Mouse (Mus musculus) cerebellum, adult 9-11 months (tissue): ENCODE measurements around the gene Tagap.
"Not testable (repeated sequence)": the region's sequence is repeated elsewhere in the genome, so short reads cannot be mapped to it uniquely, and the experiment has no call there.

Experiments used
- DNase-seq: peaks from one replicate; pipeline ENCODE4 v3.0.0; 2022

Tagap gene

DNA sequence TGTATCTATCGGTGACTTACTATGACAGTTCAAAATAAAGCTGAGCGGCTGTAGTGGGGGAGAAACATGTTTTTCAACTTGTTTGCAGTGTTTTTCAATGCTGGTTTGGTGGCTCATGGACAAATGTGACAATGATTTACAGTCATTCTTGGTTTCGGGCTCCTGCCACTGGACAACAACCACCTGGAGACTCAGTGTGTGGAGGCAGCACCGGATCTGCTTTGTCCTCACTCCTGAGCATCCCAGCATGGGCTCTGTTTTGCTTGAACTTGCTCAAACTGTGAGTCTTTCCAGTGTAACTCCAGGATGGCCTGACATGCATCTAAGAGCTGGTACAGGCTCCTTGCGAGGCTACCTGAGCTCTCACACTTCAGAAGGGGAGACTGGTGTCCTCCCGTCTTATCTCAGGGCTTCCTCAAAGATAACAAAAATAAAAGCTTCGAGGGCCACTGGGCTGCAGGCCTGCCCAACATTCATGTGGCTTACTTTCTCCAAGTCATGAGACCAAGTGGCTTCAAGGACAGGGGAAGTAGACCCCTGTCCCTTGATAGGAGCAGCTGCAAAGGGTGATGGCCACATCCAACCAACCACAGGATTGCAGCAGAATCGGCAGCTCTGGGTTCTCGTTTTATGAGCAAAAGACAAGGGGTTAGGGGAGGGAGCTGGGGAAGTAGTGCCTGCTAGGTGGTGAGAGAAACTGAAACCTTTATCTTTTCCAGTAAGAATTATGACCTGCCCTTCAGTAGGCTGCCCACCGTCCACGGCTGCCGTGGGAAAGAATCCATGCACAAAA, 8.8 kb upstream of the Tagap start:
- no peak for DNase-seq

DNA sequence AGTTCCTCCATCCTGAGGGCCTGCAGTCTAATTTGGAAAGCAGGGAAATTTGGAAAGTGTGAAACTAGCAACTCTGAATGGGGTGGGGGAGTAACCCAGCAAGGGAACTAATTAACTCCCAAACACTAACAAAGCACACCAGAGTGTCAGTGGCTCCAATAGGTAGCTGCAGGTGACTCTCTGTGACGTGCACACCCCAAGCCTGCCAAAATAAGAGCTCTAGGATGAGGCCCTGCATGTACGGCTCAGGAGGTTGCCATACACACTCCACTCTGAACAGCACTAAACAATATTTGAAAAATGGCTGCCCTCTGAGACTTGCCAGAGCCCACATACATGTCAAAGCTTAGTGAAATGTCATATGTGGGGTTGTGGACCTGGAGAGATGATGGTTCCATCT, 7.4 kb upstream of the Tagap start:
- no peak for DNase-seq

DNA sequence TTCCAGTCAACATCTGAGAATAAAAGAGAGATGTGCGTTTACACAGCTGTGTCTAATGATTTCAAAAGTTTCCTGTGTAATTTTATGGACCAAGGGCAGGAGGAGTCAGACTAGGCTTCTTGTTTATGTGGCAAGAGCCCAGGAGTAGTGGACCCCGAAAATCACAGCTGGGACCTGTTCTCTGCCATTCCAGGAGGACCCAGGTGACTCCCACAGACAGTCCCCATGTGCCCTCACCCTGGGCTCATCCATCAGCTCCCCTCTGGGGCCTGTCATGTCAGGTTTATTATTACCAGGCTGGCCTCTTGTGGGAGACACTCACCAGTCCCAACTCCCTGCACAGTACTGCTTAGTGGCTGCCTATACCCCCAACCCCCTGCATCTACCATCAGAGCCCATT, 6.6 kb upstream of the Tagap start:
- no peak for DNase-seq

DNA sequence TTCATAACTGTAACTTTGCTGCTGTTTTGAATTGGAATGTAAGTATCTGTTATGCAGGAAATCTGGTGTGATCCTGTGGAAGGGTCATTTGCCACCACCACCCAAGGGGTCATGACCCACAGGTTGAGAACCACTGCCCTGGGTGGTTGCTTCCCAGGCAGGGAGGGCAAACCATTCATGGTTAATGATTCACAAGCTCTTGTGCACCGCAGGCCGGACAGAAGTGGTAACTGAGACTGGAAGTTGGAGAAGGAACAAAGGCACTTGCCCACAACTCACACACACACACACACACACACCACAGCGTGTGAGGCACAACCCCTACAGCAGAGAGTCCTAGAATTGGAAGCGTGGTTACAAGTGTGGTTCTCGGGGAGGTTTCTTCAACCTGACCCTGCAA, 3.2 kb upstream of the Tagap start:
- DNase-seq, result no peak

DNA sequence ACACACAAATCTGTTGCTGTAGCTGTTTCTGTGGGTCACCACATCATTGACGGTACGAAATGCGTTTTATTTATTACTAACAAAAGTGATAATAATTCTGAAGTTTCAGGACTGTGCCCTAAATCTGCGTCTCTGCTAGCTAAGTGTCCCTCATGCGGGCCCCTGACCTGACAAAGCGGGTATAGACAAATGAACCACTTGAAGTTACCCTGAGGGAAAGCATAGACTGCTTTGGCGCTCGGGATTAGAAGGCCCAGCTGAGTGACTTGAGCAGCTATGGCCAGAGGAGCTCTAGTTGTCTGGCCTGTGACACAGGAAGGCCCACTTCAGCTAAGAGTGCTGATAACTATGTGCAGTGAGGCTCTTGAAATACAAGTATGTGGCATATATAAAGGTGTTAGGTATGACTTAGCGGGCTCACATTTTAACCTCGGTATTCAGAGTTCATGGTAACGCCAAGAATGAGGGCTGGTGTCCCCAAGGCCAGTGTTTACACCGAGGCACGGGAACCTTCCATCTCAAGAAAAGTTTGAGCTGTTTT, 1.5 kb upstream of the Tagap start:
- no peak for DNase-seq

DNA sequence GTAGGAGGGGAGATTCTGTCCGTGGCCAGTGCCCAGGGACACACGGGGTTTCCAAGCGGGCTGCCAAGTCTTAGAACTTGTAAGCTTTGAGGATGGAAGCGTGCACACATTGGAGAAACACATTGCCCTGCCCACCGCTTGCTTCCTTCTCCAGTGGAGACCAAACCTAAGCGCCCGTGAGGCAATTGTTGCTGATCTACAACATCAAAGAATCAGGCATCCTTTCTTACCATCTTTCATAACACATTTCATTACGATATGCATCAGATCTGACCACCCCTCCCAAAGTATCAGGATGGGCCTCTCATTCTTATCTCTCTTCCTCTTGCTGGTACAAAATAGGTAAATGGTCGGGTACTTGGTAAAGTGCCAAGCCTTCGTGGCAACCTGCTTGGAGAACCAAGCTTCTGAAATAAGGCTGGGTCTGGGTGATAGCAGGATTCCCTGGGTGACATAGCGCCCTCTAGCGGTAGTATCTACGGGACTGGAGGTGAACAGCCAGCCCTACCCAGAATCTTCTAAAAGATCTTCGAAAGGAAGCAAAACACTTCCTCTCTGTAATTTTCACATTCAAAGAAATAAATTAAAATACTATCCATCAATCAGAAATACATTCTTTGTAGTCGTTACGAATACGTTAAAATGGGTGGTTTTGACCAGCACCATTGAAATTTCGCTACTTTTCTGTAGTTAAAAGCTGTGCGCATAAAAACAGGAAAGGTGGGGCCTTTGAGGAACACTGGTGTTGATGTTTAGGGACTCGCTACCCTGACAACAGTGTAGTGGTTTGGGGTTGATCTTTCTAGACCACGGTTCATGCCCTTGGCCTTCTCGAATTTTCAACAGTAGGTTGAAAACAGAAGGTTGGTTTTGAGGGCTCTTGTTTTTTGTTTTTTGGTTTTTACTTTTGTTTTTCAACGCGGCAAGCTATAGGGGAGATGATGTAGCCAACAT, 2.1 kb downstream of the Tagap start:
- peak; percentile 40 for DNase-seq

DNA sequence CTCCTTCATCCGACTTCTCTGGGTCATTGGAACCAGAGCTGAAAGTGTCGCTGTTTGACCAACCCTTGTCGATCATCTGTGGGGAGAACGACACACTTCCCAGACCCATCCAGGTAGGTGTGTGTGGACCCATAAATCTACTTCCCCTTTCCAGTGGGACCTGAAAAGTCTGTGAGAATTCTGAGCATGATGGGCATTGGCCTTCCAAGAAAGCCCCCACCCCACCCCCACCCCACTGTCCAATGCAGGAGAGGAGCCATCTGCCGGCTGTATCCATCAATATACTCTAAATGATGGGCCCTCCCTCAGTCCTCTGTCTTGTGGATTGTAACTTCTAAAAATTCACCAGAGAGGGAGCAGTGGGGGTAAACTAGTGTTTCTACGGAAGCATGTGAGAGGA, 2.9 kb downstream of the Tagap start:
- DNase-seq, result no peak

DNA sequence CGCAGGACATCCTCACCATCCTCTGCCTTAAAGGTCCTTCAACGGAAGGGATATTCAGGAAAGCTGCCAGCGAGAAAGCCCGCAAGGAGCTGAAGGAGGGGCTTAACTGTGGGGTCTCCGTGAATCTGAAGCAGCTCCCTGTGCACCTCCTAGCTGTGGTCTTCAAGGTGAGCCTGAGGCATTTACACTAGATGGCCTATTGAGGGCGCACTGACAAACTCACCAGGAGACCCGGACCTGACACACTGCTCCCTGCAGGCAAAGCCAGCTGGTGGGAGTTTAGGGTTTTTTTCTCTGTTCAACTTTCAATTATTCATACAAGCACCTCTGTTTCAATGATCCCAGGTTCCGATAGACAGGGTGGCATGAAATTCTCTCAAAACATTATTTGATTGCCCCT, 3.5 kb downstream of the Tagap start:
- DNase-seq, result no peak

DNA sequence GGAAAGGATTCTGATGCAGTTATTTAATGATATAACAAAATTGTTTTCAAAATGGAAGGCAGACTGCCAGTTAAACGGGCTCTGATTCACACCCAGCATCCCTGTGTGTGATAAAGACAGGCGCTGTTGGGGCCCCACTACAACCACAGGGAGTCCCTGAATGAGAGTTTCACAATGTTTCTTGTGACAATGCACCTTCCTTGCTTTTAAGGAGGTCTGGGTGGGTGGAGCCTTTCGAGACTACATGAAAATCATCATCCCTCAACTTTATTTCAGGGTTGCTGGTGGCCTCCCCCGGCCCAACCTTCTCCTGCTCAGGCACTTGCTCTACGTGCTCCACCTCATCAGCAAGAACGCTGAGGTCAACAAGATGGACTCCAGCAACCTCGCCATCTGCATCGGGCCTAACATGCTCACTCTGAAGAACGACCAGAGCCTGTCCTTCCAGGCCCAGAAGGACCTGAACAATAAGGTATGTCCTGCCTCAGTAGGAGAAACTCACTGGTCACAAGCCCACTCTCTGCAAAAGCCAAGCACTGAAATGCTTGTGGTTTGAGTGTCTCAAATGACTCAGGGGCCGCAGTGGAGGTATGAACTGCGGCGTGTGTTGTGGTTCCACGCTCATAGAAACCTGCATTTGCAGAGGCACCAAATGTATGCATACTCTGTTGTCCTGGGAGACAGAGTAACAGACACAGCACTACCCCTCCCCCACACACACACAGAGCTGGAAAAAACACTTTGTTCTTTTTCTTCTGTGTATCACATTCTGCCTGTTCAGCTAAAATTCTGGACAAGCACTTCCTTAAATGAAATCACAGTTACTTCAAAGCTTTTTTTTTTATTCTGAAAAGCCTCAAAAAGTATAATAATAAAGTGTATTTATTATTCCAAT, 5.5 kb downstream of the Tagap start:
- no peak for DNase-seq

DNA sequence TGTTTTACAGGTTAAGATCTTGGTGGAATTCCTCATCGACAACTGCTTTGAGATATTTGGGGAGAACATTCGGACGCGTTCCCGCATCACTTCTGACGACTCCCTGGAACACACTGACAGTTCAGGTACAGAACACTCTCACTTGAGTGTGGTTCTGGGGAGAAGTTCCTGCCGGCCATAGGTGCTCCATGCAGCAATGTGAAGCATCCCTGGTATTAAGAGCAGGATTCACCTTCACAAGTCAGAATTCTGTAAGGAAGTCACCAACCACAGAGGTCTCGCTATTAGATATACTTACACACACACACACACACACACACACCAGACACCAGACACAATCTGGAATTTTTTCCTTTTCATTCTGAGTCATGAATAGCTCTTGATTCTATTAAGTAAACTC, 6.3 kb downstream of the Tagap start:
- DNase-seq, result not testable (repeated sequence)

DNA sequence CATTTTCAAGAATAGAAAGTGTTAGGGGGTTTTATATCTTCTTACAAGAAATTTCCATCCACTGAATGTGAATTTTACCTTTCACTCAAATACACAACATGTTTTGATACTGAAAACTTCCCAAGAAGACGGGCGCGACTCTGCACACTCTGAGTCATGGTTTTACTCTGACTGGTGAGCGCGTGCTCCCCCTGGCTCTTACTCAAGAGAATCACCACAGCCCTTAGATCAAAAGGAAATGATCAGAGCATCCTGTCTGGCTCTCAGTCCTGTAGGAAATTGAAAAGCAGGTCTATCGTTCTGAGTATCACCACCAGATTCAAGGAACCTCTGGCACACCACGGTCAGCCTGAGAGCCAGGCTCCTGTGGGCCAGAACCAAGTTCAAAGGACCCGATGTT, 13.8 kb downstream of the Tagap start:
- no peak for DNase-seq

DNA sequence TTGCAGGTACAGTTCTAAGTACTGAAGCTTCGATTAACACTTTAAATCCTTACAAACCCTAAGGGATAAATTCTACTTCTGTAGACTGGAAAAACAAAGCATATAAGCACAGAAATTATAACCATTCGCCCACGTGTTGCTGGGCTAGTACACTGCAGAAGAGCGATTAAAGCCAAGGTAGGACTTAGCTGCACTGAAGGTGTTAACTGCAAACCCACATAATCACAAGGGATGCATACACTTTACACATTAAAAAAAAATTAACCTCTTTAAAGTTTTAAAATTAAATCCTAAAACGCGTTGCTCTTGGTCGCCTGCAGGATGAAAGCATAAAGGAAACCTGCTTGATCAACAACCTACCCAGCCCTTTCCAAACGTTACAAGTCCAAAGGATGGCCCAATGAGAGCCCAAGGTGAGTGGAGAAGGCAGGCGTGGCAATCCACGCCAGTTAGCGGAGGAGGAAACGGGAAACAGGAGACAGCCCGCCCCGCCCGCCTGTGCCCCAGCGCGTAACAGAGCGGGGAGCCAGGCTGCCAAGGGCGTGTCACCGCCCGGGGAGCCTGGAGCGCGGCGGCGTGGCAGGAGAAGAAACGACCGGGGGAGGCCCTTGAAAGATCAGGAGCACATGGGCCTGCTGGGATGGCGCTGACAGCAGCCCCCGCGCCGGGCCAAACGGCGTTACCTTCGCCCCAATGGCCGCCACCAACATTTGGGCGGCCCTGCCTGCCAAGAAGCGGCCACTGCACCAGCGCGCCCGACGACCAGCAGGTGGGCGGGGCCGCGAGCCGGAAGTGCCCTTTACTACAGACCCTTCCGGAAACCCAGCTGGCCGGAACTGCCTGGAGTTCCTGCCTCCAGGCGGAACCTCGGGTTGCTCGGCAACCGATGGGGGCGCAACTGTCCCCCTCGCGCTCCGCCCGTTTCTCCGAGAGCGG, 19.6 kb downstream of the Tagap start, which contains the start of gene Rsph3a:
Rsph3a (plus strand) TSS at position 498 of the 936 bp plus-strand sequence.
- DNase-seq, result peak; percentile 88

DNA sequence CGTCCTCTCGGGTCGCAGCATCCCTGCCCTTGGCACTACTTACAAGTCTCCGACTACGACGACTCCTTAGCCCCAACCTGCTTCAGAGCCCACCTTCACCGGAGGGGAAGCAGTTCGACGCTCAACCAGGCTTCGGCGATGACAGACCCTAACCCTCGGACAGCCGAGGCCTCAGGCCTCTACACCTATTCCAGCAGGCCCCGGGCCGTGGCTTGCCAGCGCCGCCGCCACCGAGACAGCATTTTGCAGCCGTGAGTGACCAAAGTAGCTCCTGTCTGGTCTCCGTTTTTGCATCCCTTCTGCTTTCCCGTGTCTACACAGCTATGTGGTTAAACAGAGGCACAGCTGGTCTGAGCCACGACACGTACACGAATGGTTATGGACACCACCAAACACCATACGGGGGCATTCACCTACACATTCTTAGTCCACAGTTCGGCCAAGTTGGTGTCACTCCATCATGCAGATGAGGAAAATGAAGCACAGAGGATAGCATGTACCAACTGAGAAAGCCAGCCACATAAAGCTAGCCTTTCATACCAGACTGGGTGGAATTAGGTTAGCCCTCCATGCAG, 20.3 kb downstream of the Tagap start:
- DNase-seq, result not testable (repeated sequence)

DNA sequence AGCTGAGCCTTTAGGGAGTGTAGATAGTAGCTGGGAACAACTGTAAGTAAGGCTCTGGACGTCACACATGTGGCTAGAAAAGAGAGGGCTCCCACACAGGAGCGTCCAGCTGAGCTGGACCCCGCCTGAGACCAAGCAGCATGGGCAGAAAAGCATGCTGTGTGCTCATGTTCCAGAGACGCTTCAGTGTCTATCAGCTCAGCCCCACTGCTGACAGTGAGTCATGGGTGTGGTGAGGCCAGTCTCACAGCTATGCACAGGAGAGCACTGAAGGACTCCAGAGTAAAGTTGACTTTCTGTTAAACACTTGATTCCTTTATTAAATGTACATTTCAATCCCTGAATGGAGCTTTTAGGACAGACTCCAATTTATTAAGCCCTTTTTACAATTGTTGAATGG, 25.5 kb downstream of the Tagap start:
- not testable (repeated sequence) for DNase-seq

DNA sequence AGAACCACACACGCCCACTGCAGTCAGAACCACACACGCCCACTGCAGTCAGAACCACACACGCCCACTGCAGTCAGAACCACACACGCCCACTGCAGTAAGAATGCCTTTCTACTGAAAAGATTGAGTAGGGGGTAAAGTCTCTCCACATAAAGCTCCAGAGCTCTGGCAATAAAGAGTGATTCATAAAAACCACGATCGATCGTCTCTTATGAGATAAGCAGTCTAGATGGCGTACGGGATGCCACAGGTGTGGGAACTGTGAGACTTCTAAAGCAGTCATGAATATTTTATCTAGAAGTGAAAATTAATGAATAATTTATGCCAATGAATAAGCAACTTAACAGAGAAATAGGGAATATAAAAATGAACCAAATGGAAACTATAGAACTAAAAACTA, 31.4 kb downstream of the Tagap start:
- DNase-seq, result not testable (repeated sequence)

DNA sequence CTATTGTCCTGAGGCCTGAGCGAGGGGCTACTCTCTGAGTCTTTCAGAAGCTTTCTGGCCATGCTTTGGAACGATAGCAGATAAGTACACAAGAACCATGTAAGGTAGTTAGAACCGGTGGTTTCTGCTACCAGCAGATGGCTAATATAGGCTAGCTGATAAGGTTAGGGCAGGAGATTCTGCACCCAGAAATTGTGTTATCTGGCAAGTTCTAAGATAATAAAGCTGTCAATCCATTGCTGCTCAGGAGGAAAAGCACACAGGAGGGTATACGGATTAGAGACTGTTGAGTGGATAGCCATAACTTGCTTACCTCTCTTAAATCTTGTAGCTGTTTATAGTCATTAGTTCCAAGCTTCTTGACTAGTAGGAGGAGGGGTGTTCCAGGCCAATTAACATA, 37.5 kb downstream of the Tagap start:
- not testable (repeated sequence) for DNase-seq

DNA sequence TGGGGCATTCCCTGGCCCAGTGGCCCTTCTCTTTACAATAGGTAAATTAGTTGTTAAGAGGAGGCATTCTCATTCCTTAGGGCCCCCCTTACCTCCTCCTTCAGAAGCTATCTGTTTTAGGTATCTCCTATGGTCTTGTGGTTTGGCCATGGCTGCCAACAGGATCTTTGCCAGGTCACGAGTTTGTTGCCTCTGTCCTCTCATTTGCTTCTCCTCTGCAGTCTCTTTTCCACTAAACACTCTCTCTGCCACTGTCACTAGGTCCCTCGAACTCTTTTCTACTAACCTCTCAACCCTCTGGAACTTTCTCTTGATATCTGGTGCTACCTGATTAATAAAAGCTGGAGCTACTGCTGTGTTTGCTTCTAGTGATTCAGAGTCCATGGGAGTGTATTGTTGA, 38.6 kb downstream of the Tagap start:
- not testable (repeated sequence) for DNase-seq

DNA sequence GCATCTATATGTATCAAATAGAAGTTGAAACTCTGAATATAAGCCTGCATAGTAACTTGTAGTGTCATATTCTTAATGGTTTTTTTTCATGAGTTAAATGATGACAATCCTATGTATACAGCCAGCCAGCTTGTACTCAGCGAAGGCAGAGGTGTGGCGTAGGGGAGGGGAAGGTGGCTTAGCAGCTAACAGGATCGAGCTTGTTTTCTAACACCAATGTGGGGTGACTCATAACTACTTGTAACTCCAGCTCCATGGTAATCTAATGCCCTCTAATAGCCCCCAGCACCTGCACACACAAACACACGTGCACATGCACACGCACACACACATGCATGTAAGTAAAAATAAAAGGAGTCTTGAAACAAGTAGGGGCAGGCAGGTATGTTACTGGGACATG, 42.7 kb downstream of the Tagap start:
- DNase-seq, result not testable (repeated sequence)

DNA sequence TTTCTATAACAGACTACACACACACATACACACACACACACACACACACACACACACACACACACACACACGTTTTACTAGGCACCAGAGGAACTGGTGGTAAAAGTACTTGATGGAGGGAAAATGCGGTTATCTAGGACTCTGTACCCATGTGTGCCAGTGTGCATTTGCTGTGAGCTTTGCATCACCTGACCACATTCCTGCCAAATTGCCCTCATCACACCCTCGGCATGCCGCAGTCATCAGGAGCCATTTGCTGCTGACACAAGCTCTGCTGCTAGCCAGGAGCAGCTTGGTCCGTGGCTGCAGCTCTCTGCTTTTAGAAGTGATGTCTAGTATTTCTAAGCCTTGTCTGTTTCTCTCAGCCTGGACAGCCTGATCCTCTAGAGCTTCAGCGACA, 44.0 kb downstream of the Tagap start:
- DNase-seq, result not testable (repeated sequence)

DNA sequence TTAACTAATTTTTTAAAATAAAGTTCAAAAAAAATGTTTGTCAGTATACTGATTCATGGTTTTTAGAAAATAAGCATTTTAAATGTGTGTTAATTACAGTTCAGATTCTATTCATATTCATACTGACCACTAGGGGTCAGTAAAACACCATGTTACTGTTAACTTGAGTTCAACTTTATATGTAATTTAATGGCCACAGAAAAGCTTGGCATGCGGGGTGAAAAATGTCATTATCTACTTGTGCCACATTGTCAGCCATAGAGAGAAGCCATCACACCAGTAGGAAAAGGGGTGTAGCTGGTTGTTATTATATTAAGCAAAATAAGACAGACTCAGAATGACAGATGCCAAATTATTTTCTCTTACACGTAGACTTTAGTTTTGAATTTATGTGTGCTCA, 57.7 kb downstream of the Tagap start:
- DNase-seq, result not testable (repeated sequence)
